Mouse (Mus musculus) kidney, postnatal 10 days (tissue): Measurements from ENCODE around the gene Entpd8.

Experiments used
- DNase-seq: peaks from one replicate; pipeline ENCODE4 v3.0.0; 2021; ENCODE audit warnings: mixed read lengths

Entpd8 gene

DNA sequence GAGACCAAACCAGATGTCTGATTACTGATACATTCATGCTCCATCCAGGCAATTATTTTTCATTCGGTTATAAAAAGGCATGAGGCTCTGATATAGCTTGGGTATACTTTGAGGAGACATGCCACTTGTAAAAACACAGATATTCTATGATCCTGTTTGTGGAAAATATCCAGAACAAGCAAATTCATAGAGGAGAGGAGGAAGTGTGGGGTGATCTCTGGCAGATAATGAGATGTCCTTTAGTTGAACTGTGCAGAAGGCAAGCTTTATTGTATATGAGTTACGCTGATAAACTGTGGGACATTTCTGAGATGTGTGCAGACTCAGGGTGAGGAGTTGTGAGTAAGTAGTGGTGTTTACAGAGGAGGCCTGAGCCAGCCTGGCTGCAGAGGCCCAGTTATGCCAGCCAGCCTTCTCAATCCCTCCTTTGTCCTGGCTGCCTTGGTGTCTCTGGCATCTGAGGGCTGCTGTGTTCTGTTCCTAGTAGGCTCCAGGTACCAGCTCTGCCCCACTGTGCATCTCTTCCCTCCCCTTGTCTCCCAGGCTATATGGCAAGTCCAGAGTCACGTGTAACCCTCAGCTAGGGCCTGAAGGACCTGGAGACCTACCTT, 18.0 kb downstream of the Entpd8 start:
- DNase-seq: no peak

DNA sequence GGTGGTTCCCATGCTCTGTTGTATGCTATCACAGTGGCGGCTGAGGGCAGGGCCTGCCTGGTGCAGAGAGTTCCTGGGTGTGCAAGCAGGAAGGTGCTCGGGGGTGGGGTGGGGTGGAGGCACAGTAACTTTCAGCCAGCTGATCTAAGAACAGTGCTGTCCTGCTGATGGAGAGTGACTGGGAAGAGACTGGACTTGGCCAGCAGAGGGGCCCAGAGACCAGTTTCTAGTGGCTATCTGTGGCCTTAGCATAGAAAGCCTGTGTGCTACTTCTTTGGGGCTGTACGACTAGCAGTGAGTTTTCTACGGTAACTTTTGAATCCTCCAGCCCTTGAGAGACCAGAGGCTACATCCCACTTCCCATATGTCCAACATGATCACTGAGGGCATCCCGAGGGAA, 18.9 kb downstream of the Entpd8 start:
- DNase-seq: peak; percentile 68

DNA sequence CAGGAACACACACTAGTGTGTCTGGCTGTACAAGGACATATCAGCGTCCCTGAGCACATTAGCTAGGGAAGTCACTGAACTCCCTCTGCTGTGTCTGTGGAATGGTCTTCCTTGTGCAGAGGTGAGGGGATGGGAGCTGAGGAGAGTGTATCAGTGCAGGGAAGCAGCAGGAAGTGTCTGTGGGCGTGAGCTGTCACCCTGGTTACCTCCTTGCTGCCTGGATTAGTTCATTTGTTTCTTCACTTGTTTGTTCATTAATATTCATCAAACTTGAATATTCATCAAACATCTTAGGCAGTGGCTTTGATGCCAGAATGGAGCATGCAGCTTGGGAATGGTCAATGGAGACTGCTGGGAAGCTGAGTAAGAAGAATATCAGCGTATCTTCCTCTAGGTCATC, 19.6 kb downstream of the Entpd8 start:
- no peak for DNase-seq

DNA sequence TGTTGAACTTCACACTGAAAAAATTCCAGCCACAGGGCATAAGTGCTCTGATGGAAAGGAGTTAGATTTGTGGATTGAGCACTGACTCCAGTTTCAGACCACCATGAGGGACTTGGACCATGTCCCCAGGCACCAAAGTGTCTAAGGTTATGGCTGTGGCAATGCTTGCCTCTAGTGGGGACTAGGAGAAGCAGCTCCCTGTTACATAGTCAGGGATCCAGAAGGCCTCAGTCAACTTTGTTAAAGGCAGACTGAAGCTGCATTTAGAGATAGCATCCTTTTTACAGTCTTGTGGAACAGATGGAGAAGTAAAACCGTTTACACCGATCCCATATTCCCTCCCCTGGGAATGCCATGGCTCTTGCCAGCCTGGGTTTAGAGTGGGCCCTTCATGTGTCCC, 24.0 kb downstream of the Entpd8 start:
- no peak for DNase-seq

DNA sequence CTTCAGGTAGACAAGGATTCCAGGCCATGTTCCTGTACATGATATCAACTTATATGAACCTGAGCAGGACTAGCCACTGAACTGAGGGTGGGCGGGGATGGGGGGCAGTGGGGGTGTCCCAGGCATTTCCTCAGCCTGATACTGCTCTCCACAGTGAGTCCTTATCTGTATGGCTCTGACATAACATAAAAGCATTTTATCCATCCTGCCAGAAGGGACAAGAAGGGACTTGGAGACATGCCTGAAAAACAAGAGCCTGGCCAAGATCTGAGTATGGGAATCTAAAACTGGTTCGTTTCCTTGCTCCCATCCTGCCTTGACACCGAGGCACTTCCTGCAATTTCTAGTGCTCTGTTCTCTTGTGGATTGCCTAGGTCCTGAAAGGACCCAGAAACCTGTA, 25.9 kb downstream of the Entpd8 start:
- DNase-seq: no peak

DNA sequence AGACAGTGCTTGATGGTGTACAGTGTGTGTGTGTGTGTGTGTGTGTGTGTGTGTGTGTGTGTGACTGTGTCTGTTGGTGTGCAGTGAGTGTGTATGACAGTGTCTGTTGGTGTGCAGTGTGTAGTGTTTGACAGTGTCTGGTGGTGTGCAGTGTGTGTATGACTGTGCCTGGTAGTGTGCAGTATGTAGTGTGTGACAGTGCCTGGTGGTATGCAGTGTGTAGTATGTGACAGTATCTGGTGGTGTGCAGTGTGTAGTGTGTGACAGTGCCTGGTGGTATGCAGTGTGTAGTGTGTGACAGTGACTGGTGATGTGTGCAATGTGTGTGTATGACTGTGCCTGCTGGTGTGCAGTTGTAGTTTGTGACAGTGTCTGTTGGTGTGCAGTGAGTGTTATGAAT, 29.4 kb downstream of the Entpd8 start:
- no peak for DNase-seq

DNA sequence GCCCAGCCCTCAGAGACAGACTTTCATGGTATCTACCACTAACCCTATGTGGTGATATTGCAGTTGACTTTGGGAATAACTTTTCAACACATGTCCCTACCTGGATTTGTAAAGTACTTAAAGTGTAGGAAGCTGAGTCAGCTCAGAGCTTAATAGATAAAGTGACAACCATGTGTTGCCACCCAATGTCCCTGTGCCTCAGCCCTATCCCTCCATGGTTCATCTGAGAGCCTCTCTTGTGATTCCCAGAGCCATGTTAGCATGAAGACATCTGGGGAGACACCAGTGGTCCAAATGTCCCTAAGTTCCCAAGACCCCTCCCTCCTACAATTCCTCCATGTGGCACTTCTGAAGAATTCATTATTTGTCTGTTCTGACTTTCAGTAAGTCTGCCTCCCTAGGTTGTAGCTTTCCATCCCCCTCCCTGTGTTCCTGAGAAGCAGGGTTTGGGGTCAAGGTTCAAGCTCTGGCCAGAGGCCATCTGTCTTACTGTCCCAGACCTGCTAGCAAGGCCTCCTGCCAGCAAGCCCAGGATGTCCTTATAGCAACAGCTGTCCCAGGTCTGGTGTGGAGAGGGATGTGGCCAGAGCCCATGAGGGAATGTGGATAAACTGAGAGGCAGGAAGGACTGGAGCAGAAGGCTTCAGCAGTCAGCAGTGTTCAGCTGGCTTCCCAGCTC, 30.5 kb downstream of the Entpd8 start:
- peak; percentile 64 for DNase-seq

DNA sequence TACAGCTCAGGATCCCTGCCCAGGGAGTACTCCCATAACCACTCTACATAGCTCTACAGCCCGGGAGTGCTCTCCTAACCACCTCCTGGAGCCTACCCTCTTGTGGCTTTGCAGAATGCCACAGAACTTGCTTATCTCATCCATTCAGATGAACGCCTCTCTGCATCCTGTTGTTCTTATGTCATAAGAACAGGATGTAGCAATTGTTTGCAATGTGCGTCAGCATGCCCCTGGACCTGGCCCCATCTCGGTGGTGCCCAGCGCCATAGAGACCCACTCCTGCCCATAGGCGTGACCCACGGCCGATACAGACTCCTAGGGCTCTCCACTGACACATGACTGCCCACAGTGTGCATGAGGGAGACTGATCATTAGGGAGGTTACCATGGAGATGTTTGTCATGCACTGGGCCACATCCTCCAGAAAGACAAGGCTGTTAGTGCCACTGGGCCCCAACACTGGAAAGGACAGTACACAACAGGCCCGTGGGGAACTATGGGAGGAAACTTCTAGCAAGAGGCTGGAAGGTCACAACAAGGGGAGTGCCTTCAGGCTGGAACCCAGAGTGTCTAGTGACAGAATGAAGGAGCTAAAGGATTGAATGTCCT, 31.2 kb downstream of the Entpd8 start:
- DNase-seq: peak; percentile 36

DNA sequence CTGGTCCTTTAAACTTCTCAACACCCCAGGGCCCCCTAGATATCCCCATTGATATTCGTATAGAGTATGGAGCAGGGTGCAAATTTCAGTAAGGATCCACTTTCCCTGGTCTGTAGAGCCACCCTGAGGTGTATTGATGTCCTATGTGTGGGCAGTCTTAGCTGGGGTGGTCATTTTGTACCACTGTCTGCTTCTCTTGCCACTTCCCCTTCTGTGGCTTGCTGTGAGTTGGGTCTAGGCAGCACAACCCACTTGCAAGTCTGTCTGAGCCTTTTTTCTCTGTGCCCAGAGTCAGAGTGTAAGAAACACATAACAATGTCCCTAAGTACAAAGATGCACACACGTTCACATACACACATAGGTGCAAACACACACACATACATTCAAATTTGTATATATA, 34.2 kb downstream of the Entpd8 start:
- no peak for DNase-seq

DNA sequence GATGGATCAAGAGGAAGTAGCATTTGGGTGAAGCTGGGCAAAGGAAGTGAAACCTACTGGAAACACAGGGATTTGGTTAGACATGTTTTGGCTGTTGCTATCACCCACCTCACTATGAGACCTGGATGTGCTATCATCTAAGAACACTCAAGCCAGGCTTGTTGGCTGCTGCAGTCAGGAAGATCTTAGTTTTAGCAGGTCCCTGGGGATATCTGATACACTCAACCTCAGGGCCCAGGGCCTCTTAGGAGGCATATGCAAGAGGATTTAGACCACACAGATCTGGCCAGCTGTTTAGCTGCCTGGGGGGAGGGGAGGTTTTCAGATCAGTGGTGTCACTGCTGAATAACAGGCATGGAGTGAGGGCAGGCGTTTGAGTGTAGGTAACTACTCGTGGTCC, 35.3 kb downstream of the Entpd8 start:
- DNase-seq: no peak

DNA sequence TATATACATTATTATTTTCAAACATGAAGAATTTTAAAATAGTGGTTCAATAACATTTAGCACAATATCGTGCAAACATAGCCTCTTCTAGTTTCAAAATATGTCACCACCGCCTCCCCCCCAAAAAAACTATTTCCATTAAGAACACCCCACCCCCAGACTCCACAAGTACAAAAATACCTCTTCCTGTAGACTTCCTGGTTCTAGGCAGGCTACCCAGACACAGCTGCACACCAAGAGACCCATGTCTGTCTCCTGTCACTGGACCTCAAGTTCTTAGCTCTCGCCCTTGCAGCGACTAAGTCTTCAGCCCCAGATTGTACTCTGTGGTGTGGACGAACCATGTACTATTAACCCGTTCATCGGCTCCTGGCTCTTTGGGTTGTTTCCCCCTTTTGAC, 40.9 kb downstream of the Entpd8 start:
- no peak for DNase-seq

DNA sequence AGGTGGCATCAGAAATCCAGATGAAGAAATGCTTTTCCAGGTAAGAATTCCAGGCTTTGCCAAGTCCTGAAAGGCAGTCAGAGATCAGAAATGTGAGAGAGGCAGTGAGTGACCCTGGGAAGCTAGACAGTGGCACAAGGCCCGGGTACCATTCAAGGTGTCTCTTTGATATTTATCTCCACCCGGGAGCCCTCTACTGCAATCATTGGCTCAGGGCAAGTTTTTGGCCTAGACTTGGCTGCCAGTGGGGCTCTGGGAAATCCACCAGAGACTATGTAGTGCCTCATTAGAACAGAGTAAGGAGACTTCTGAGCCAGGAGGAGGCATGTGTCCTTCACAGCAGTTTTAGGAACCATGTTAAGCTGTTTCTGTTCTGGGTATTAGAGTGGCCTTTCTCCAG, 42.6 kb downstream of the Entpd8 start:
- no peak for DNase-seq

DNA sequence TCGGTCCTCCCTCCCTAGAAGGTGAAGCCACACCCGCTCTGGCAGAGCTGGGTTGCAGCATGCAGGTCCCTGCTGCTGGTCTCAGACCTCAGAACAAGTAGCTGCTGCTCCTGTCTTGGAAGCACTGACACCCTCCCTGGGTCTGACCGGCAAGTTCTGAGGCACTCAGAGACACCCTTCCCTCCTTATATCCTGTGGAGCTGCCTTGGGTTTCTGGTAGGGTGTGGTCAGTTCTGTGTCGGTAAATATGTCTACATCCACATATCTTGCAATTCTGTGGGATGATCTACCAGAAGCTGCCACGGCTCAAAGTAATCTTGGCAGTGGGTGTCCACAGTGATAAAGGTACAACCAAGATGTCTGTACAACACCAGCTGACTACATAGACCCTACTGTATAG, 43.4 kb downstream of the Entpd8 start:
- DNase-seq: no peak

DNA sequence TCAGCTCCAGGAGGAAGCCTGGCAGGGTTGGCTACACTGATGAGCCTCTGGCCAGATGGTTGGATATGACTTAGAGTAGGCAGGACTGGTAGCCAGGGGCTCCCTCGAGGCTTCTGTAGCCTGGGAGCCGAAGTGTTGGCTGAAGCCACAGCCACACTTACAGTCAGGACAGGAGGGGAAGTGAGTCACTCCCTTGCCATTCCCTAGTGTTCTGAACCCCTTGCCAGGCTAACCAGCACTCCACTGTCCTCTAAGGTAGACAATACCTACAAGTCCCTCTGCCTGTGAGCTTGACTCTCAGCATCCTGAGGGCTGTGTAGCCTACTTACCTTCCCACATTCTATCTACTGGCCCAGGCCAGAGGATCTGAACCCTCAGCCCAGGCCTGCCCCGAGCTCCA, 44.3 kb downstream of the Entpd8 start:
- DNase-seq: no peak

DNA sequence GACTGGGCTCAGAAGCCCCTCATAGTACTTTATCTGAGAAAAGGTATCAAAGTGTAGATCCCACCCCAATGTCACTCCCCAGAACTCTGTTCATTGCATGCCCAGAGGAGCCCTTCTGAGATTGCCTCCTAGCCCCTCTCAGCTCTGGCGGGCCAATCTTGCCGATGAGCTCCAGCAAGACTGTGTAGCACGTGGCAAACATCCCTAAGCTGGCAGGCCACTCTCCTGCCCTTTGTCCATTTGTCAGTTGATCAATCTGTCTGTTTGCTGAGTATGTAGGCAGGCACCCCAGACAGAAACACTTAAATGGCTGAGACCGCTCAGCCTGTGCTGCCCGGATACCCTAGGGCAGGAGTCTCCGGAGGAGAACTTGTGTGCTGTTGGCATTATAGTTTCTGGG, 45.0 kb downstream of the Entpd8 start:
- DNase-seq: no peak

DNA sequence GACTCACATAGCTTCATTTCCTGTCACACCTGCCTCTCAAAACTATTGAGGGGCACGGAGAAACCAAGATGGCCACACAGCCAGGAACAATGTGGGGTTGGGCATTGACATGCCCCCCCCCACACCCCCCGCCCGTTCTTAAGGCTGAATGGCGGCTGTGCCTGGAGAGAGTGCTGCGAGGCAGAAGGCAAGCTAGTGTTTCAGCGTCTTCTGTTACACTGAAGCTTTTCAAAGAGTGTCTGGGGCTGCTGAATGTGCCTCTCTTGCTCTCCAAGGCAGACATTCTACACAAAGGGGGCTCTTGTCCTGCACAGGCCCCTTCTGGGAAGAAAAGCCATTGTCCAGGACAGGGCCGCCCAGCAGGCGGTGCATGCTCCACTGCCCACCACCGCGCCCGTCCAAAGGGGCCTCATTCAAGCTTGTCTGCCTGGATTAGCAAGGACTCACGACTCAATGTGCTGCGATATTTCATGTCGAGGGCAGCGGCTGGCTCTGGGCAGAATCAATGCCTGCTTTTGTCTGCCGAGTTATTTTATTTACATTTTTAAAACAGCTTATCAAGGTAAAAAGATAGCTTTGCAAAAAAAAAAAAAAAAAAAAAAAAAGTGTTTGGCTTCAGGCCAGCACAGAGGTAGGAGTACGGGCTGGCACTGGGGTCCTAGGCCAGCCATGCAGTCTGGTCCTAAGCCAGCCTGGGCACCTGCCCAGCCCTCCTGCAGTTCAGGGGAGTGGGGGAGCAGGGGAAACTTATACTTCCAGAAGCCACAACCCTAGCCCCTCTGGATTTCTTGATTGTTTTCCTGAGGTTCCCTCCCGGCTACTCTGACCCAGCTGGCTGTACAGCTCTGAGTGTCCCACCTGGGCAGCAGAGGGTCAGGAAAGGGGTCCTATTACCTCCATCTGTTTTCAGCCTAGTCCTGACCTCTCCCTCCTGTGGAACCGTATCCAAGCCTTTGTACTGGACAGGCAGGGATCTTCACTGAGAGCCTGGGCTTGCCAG, 46.2 kb downstream of the Entpd8 start:
- no peak for DNase-seq

DNA sequence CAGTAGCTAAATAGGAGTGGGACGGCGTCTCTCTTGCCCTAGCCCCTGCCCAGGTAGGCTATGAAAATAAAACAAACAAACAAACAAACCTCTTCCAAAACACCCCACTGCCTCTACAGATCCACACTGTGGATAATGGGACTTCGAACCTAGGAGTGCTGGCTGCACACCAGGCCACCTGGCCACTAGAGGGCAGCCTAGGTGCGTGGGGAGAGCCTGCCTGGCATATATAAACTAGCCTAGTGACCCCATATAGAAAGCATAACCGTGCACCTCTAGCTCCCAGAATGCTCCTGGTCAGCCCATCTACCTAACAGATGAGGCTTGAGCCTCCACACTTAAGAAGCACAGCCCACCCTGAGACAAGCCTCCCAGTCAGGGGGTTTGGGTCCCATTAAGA, 47.1 kb downstream of the Entpd8 start:
- peak; percentile 87 for DNase-seq

DNA sequence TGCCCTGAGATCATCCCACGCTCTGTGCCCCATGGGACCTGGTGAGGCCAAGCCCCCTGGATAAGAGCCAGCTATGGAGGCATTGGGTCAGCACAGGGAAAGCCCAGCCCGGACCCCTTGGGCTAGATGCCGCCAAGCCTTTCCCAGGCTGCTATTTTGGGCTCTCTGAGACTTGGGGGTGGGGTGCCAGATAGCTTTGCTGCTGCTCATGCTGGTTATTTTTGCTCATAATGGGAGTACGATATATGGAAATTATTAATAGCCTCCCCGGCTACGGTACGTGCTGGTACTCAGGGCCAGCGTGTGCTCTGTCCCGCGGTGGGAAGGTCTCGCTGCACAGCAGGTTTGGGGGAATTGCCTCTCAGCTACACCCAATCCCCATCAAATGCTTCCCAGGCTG, 48.0 kb downstream of the Entpd8 start:
- no peak for DNase-seq

DNA sequence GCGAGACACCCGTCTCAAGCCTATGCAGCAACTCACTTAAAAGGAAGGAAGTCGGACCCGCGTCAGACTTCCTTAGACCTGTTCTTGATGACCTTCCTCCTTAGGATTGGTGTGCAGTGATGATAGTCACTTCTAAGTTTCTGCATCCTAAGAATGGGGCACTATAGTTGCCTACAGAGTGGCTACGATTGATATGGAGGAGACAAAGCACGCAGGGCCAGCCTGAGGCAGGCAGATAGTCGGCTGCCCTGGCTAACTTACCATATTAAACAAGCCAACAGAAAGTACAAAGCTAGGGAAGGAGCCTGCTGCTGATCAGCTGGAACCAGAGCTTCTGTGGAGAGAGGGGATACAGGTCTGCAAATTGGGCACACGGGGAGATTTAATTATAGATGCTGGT, 51.5 kb downstream of the Entpd8 start:
- DNase-seq: no peak
